Mouse (Mus musculus) CH12F3 (cell line): ENCODE results near the gene Ano10.
"Not testable (repeated sequence)": the region's sequence is repeated elsewhere in the genome, so short reads cannot be mapped to it uniquely, and the experiment has no call there.

Source experiments
- in situ Hi-C: fragments of 300-500 bp; cut with MboI; formaldehyde crosslinking; loops from 2 replicates; pipeline ENCODE4 v1.14.3; 2020; ENCODE audit warnings: low sequenced_read_pairs

Ano10 gene

GRCm38 (mm10) chr9:122294242-122294881 is at the start of gene Ano10:
Gene Ano10, minus strand, starts transcription at chr9:122294423.
- in situ Hi-C loops = no loop called here

- in situ Hi-C loops = no loop called here
These were observed 49.2 kb upstream of the Ano10 start for GRCm38 (mm10) chr9:122343399-122343798.

GRCm38 (mm10) chr9:122339972-122340371 is 45.7 kb upstream of the Ano10 start:
- in situ Hi-C loops = no loop called here

- in situ Hi-C loops = no loop called here
These were observed 43.3 kb upstream of the Ano10 start for GRCm38 (mm10) chr9:122337510-122337931.

GRCm38 (mm10) chr9:122336677-122337076 is 42.5 kb upstream of the Ano10 start:
- in situ Hi-C loops = no loop called here

- in situ Hi-C loops = no loop called here
These were observed 34.0 kb upstream of the Ano10 start for GRCm38 (mm10) chr9:122328199-122328598.

- in situ Hi-C loops = no loop called here
These were observed 31.8 kb upstream of the Ano10 start for GRCm38 (mm10) chr9:122325996-122326395.

- in situ Hi-C loops = no loop called here
These were observed 28.1 kb upstream of the Ano10 start for GRCm38 (mm10) chr9:122322356-122322755.

GRCm38 (mm10) chr9:122320626-122321025 is 26.4 kb upstream of the Ano10 start:
- in situ Hi-C loops = no loop called here

- in situ Hi-C loops = no loop called here
These were observed 22.3 kb upstream of the Ano10 start for GRCm38 (mm10) chr9:122316562-122316961.

- in situ Hi-C loops = no loop called here
These were observed 21.3 kb upstream of the Ano10 start for GRCm38 (mm10) chr9:122315501-122315900.

- in situ Hi-C loops = no loop called here
These were observed 20.7 kb upstream of the Ano10 start for GRCm38 (mm10) chr9:122314942-122315341.

GRCm38 (mm10) chr9:122314386-122314785 is 20.2 kb upstream of the Ano10 start:
- in situ Hi-C loops = no loop called here

- in situ Hi-C loops = not testable (repeated sequence)
These were observed 18.9 kb upstream of the Ano10 start for GRCm38 (mm10) chr9:122313128-122313527.

GRCm38 (mm10) chr9:122312296-122312990 is 18.2 kb upstream of the Ano10 start:
- in situ Hi-C loops = no loop called here

- in situ Hi-C loops = no loop called here
These were observed 17.0 kb upstream of the Ano10 start for GRCm38 (mm10) chr9:122311051-122311760.

- in situ Hi-C loops = no loop called here
These were observed 16.4 kb upstream of the Ano10 start for GRCm38 (mm10) chr9:122310613-122311049.

- in situ Hi-C loops = loop anchor here (10.0 kb wide), 1 partner anchor 64 kb away; no protein-coding TSS in a partner anchor
These were observed 15.1 kb upstream of the Ano10 start for GRCm38 (mm10) chr9:122309013-122309980.

GRCm38 (mm10) chr9:122305302-122305701 is 11.1 kb upstream of the Ano10 start:
- in situ Hi-C loops = loop anchor here (10.0 kb wide), 1 partner anchor 61 kb away; no protein-coding TSS in a partner anchor

- in situ Hi-C loops = no loop called here
These were observed 1.9 kb upstream of the Ano10 start for GRCm38 (mm10) chr9:122296169-122296568.
